Mouse (Mus musculus) gastrocnemius, postnatal 4 days (tissue): ENCODE measurements at regions not wholly inside any gene's neighbourhood (a gene's known extent, or its start where the extent isn't known, plus 50 kb on each side); places are given as distances from the start of the nearest gene placed in this dataset.

Experiments used
- DNase-seq, 2 experiments: peaks; one replicate each; pipeline ENCODE4 v3.0.0; 2021 to 2022; ENCODE audit warnings: low spot score in 2 of 2, mixed read lengths in 2 of 2

DNA sequence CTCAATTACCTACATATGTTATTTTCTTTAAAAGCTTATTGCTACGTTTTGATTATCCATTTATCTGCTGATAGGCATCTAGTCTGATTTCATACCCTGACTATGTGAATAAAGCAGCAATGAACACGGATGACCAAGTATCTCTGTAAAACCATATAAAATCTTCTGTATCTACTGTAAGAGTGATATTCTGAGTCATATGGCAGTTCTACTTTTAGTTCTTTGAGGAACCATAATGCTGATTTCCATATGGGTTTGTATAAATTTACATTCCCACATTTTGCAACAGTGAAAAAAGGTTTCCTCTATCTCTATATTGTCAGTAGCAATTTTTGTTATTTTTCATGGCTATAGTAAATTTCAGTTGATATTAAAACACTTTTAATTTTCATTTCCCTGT is 280.6 kb downstream of the Fsip2 start:
- DNase-seq = no peak

DNA sequence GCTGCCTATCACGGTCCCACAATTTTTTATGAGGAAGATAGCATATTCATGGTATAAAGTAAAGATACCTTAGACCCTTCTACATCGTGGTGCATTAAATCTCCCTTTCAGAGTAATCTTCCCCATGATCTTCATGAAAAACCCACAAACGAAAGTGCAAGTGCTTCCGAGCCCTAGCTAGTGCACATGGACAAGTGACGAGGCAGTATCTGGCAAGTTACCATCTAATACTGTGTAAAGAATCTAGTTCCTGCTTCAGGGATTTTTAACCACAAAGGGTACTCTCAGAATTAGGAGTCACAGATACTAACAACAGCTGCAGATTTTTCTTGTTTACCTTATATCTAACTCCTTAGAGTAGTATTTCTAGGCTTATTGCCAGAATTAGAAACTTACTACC is 282.8 kb downstream of the Fsip2 start:
- no peak for DNase-seq

- DNase-seq = no peak
Observed at GRCm38 (mm10) chr2:83251173-83252101, 308.0 kb downstream of the Fsip2 start.

- DNase-seq = no peak
Observed at GRCm38 (mm10) chr2:83256811-83257321, 313.4 kb downstream of the Fsip2 start.

DNA sequence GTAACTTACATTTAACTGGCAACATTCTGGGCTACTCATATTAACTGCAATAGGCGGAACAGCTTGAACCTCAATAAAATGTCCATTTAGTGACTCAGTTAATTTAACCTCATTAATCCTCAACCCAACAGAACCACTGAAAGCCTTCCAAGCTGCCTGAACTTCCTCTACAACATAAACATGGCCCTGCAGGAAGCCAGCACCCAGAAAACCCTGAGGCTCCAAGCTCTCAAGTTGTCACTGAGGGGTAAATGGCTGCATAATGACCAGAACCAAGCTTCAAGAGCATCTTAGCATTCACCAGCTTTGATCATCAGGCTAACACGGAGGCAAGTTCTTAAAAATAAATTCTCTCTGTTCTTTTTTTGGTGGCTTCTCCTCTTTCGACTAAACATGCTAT is 315.2 kb downstream of the Fsip2 start:
- no peak for DNase-seq

DNA sequence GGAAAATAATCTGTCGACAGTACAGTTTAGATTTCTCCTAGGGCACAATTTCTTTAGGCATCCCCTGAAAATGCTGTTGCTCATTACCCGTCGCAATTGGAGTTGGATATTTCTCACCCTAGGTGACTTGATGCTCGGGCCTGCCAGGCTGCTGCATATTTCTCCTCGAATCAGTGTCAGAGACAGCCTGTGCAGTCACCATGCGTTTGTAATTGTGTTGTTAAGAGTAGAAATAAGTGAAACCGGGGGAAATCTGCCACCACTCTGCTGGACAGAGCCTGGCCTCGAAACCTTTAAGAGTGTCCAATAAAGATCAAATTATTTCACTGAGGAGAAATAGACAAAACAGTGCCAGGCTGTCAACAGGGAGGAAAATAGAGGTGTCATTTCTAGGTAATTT is 340.7 kb upstream of the Zc3h15 start:
- no peak for DNase-seq

- DNase-seq = no peak
Observed at GRCm38 (mm10) chr2:83332056-83332769, 312.0 kb upstream of the Zc3h15 start.

DNA sequence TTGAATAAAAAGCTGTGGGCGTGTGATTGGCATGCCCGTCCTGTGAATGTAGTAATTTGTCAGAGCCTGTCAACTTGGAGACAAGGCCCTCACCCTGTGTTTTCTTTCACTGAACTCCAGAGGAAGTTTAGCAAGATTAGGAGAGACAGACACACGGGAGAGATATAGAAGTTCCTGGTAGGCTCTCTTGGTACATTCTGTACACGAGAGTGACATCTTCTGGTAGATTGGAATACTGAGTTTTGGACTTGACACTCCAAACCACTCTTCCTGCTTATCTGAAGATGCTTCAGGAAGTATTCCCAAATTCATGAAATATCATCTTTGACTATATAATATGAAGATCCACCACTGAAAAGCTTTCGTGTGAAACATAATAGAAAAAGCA is 311.5 kb upstream of the Zc3h15 start:
- DNase-seq = no peak

DNA sequence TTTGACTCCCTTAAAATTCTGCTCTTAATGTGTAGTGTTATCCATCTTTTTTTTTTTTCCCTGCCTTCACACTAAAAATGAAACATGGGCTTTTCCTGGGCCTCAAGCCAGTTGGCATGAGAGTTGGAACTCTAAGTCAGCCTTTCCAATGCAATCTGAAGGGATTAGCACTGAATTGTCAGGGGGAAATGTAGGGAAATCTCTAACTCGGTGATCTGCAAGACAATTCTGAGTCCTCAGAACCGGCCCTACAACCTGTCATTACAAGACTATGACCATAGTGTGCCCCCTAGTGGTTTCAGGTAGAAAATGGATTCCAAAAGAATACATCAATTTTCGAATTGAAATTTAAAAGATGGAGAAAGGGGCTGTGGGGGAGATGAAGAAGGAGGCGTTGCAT is 306.9 kb upstream of the Zc3h15 start:
- peak in 1 of 2 experiments; percentile 33 for DNase-seq

- no peak for DNase-seq
Observed at GRCm38 (mm10) chr2:83340168-83340567, 304.1 kb upstream of the Zc3h15 start.
